Comparison of ENCODE assay signal across 13 mouse cellular contexts in the genomic region with DNA sequence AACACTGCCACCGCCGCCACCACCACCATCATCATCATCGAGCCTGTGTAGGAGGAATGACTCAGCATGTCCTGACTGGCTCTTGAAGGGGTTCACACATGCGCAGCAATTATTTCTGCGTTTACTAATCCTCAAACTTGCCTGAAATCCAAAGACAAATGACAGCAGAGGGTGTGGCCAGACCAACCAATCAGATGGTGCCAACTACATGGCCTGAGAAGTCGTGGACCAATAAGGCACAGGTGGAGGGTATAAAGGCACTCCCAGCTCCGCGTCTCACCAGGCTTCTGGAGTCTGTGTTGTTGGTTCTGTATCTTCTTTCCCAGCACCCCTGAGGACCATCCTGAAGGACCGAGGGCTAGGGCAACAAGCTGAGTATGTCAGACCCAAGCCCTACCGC.
"Had no signal": no experiment of that assay in that cellular context is flagged by ENCODE, and none has a peak within 500 bp of the region (broad histone marks: within the 10 kb centered on the region; RNA-seq: fewer than 3 reads in every experiment).

No protein-coding gene starts in this region.

- H3K27ac ChIP-seq: midbrain, embryonic 13.5 days; midbrain, embryonic 15.5 days; neural tube, embryonic 12.5 days; stomach, embryonic 15.5 days; stomach, postnatal 0 days had no signal

- H3K4me3 ChIP-seq: midbrain, embryonic 13.5 days; midbrain, embryonic 15.5 days; neural tube, embryonic 12.5 days; stomach, embryonic 15.5 days had no signal

- H3K36me3 ChIP-seq: midbrain, embryonic 13.5 days; midbrain, embryonic 15.5 days; neural tube, embryonic 12.5 days; stomach, embryonic 15.5 days had no signal

- DNase-seq: lung, adult 18-20 months; lung, embryonic 14.5 days; lung, postnatal 10 days; lung, postnatal 4 days; right cerebral cortex, postnatal 14 days; thymus, adult 2 months; thymus, postnatal 25 days; thymus, postnatal 4 days had no signal

- H3K27me3 ChIP-seq: midbrain, embryonic 13.5 days; midbrain, embryonic 15.5 days; neural tube, embryonic 12.5 days; stomach, embryonic 15.5 days had no signal

- H3K9me3 ChIP-seq: midbrain, embryonic 13.5 days; midbrain, embryonic 15.5 days; stomach, embryonic 15.5 days had no signal

- H3K4me1 ChIP-seq: midbrain, embryonic 13.5 days; midbrain, embryonic 15.5 days; neural tube, embryonic 12.5 days; stomach, embryonic 15.5 days had no signal
